In genomic region chr1:127205501-127206019, GRCm38 (mm10) we compare ENCODE assay signal across 8 mouse cellular contexts. TPM values are rescaled to one million over a fixed set of nuclear protein-coding genes. Genes with fewer than 3 reads are reported as not detected.
DNase-seq lines count a peak whose midpoint lies in the region; ATAC-seq and TF ChIP-seq lines count a peak whose summit lies in the region.

No protein-coding gene starts in this region.

- H3K9me3 ChIP-seq in hindbrain, embryonic 14.5 days (ENCODE audit: control insufficient read depth, low read length): no peaks in the 10 kb centered on the region
- no peaks in the 10 kb centered on the region for H3K9me3 ChIP-seq in lung, postnatal 0 days (ENCODE audit: low read length)

- intact Hi-C loops in heart, adult 2 months (cut with DNase I): loop anchor here (2.0 to 10.0 kb wide), 4 partner anchors 35 to 569 kb away; partner anchors contain the start of gene Ccnt2

- TF ChIP-seq CTCF in heart, adult 2 months (IDR thresholded peaks at IDR 0.05): no peak
- no peak for TF ChIP-seq CTCF in lung, postnatal 0 days (IDR thresholded peaks at IDR 0.05)

- ATAC-seq in hindbrain, embryonic 14.5 days (ENCODE audit: low FRiP score): peak; percentile 7
- ATAC-seq in lung, postnatal 0 days: no peak

- peaks cover 1% of the 10 kb centered on the region for H3K4me1 ChIP-seq in heart, adult 2 months (ENCODE audit: control insufficient read depth, insufficient read depth, low read length)
- peaks cover 22% of the 10 kb centered on the region for H3K4me1 ChIP-seq in hindbrain, embryonic 14.5 days (replicated peaks; ENCODE audit: control insufficient read depth, insufficient read depth, low read length)
- H3K4me1 ChIP-seq in lung, postnatal 0 days (ENCODE audit: insufficient read depth, low read depth, low read length): no peaks in the 10 kb centered on the region; the same call in 1 of the 2 replicates

- TF ChIP-seq EP300 in heart, adult 2 months (IDR thresholded peaks at IDR 0.05; ENCODE audit: insufficient read depth, low read depth, low read length): no peak
- no peak for TF ChIP-seq EP300 in lung, postnatal 0 days (IDR thresholded peaks at IDR 0.05)

- no peak for DNase-seq in heart, adult 2 months
- no peak for DNase-seq in heart, adult 18-20 months
- peak; percentile 11 to 14 for DNase-seq in CD8-positive naive resting alpha-beta T cell, adult 2 months (ENCODE audit: low read depth in 2 of 2, low spot score in 2 of 2)
- DNase-seq in embryo, embryonic 10.5 days (ENCODE audit: low spot score): peak; percentile 47
- peak; percentile 42 for DNase-seq in hindbrain, embryonic 14.5 days (ENCODE audit: low spot score)
- no peak for DNase-seq in lung, postnatal 0 days (ENCODE audit: low spot score)
- DNase-seq in right cerebral cortex, postnatal 10 days (ENCODE audit: low spot score in 2 of 2): peak; percentile 46 to 55
- DNase-seq in layer of hippocampus, postnatal 25 days (ENCODE audit: extremely low spot score in 1 of 2, low spot score in 1 of 2): no peak

- peaks cover 2% of the 10 kb centered on the region; the same call in 1 of the 2 replicates for H3K79me2 ChIP-seq in heart, adult 2 months (replicated peaks; ENCODE audit: control insufficient read depth, insufficient read depth, low read length)

- H3K27ac ChIP-seq in heart, adult 2 months: peak overlapping the region; percentile 96
- peak overlapping the region; percentile 95 for H3K27ac ChIP-seq in hindbrain, embryonic 14.5 days
- H3K27ac ChIP-seq in lung, postnatal 0 days (ENCODE audit: low read length): peak overlapping the region; percentile 80; the same call in 1 of the 2 replicates

- peak overlapping the region; percentile 76 for H3K9ac ChIP-seq in heart, adult 2 months (ENCODE audit: low read depth, low read length)
- peak overlapping the region; percentile 87 for H3K9ac ChIP-seq in hindbrain, embryonic 14.5 days
- peak overlapping the region; percentile 61 for H3K9ac ChIP-seq in lung, postnatal 0 days (replicated peaks; ENCODE audit: low read depth)

- H3K36me3 ChIP-seq in heart, adult 2 months (ENCODE audit: control insufficient read depth, insufficient read depth, low read length): no peaks in the 10 kb centered on the region
- no peaks in the 10 kb centered on the region for H3K36me3 ChIP-seq in hindbrain, embryonic 14.5 days (replicated peaks; ENCODE audit: control insufficient read depth, insufficient read depth)
- no peaks in the 10 kb centered on the region for H3K36me3 ChIP-seq in lung, postnatal 0 days (ENCODE audit: insufficient read depth, low read length)

- H3K4me3 ChIP-seq in heart, adult 2 months: peak overlapping the region; percentile 96
- H3K4me3 ChIP-seq in hindbrain, embryonic 14.5 days (replicated peaks; ENCODE audit: low read length): peak overlapping the region; percentile 72
- peak overlapping the region; percentile 80 for H3K4me3 ChIP-seq in lung, postnatal 0 days (ENCODE audit: low read depth, low read length)

- TF ChIP-seq POLR2A in heart, adult 2 months (IDR thresholded peaks at IDR 0.05; ENCODE audit: insufficient read depth, low read depth, low read length): no peak

- no peaks in the 10 kb centered on the region for H3K27me3 ChIP-seq in heart, adult 2 months (ENCODE audit: control insufficient read depth, insufficient read depth, low read length)
- H3K27me3 ChIP-seq in hindbrain, embryonic 14.5 days (ENCODE audit: control insufficient read depth, insufficient read depth, low read length): no peaks in the 10 kb centered on the region
- no peaks in the 10 kb centered on the region for H3K27me3 ChIP-seq in lung, postnatal 0 days (replicated peaks; ENCODE audit: insufficient read depth, low read length)

- under 1% methylated on average over 24 of the region's 24 CpGs for WGBS in heart, adult 2 months
- WGBS in hindbrain, embryonic 14.5 days: under 1% methylated on average over 24 of the region's 24 CpGs
- 1% methylated on average over 24 of the region's 24 CpGs for WGBS in lung, postnatal 0 days

- H3K4me2 ChIP-seq in hindbrain, embryonic 14.5 days (replicated peaks): peak overlapping the region; percentile 82
- peak overlapping the region; percentile 97 for H3K4me2 ChIP-seq in lung, postnatal 0 days (replicated peaks; ENCODE audit: low read depth, low read length)

RNA-seq across cellular contexts. Expression of gene Mgat5, which starts 0.7 kb away (rescaled TPM):
- 10 to 100 TPM; 13.6 to 16.7 TPM for total RNA-seq in heart, adult 2 months (2021)
- polyA plus RNA-seq in heart, adult 2 months (2012; rRNA removed): 5.6 and 8.4 TPM in 2 replicates
- total RNA-seq in heart, adult 18-20 months (2021): 10 to 100 TPM; 13.2 to 15.2 TPM
- polyA plus RNA-seq in hindbrain, embryonic 14.5 days (2014; fragmentation: Nextera tagmentation; extraction: Ambion mirVana): 15.9 and 16.3 TPM in 2 replicates
- polyA plus RNA-seq in lung, postnatal 0 days (2015; fragmentation: Nextera tagmentation; extraction: Ambion mirVana): 3.5 and 4.0 TPM in 2 replicates
- total RNA-seq in layer of hippocampus, postnatal 25 days (2021): 10 to 100 TPM; 51.7 to 52.0 TPM

Comparison
In these comparisons a context has a peak if more than half of its experiments do, and no peak if none do; other contexts are left out.
1. DNase-seq: peak in CD8-positive naive resting alpha-beta T cell, adult 2 months (2 of 2), embryo, embryonic 10.5 days (single experiment), hindbrain, embryonic 14.5 days (single experiment) and right cerebral cortex, postnatal 10 days (2 of 2); none in heart, adult 2 months (0 of 2), heart, adult 18-20 months (0 of 2), lung, postnatal 0 days (single experiment) and layer of hippocampus, postnatal 25 days (0 of 2).
2. Peak in every context shown above with its lines, with median percentiles within 50 percentile points of each other: H3K27ac ChIP-seq, H3K4me3 ChIP-seq and H3K9ac ChIP-seq.